Mouse (Mus musculus) ES-E14 (cell line): ENCODE results near the gene Noto. TPM values are rescaled to one million over a fixed set of nuclear protein-coding genes. Genes with fewer than 3 reads are reported as not detected.

Experiments
- DNase-seq: peaks from one replicate; pipeline ENCODE4 v3.0.0-alpha.2; 2013; ENCODE audit warnings: low read depth, low spot score
- H3K27ac ChIP-seq: 2 replicates; pipeline ENCODE4 v1.5.1; 2012; ENCODE audit warnings: low read depth, mild to moderate bottlenecking, low read length, moderate library complexity, mixed read lengths; ENCODE audit not compliant: poor library complexity, insufficient read depth, severe bottlenecking
- H3K36me3 ChIP-seq: 2 replicates; pipeline ENCODE4 v1.6.1; 2012; ENCODE audit warnings: mild to moderate bottlenecking, low read length, moderate library complexity, mixed read lengths; ENCODE audit not compliant: control insufficient read depth, poor library complexity, insufficient read depth, severe bottlenecking
- H3K4me1 ChIP-seq, 2 experiments: fragments of 150-350 bp in 1 of 2; sonication (generic) in 1 of 2; 2 replicates each; pipeline ENCODE4 v1.6.1; 2012; ENCODE audit warnings: low read length in 2 of 2, mild to moderate bottlenecking in 1 of 2, mixed read lengths in 1 of 2; ENCODE audit not compliant: control insufficient read depth in 2 of 2, insufficient read depth in 2 of 2, poor library complexity in 1 of 2
- H3K4me3 ChIP-seq, 2 experiments: fragments of 150-350 bp in 1 of 2; sonication (generic) in 1 of 2; 2 replicates each; pipeline ENCODE4 v1.5.1; 2012; ENCODE audit warnings: low read length in 2 of 2, low read depth in 1 of 2, mild to moderate bottlenecking in 1 of 2, mixed read lengths in 1 of 2; ENCODE audit not compliant: insufficient read depth in 1 of 2, poor library complexity in 1 of 2, severe bottlenecking in 1 of 2
- H3K9ac ChIP-seq: 2 replicates; pipeline ENCODE4 v1.6.1; 2012; ENCODE audit warnings: low read depth, mild to moderate bottlenecking, low read length, mixed read lengths; ENCODE audit not compliant: poor library complexity, insufficient read depth, severe bottlenecking
- H3K9me3 ChIP-seq: fragments of 150-350 bp; sonication (generic); 2 replicates; pipeline ENCODE4 v1.6.1; 2012; ENCODE audit warnings: low read depth, mild to moderate bottlenecking, low read length; ENCODE audit not compliant: control insufficient read depth, insufficient read depth
- CHD2 ChIP-seq: IDR thresholded peaks from 2 replicates; pipeline ENCODE4 v1.6.1; 2014; ENCODE audit warnings: mild to moderate bottlenecking, low read depth, low read length, inconsistent platforms
- HCFC1 ChIP-seq: IDR thresholded peaks from 2 replicates; pipeline ENCODE4 v1.6.1; 2012; ENCODE audit warnings: low read length, inconsistent platforms, borderline replicate concordance; ENCODE audit not compliant: insufficient read depth
- MAFK ChIP-seq: IDR thresholded peaks from 2 replicates; pipeline ENCODE4 v1.6.1; 2014; ENCODE audit warnings: mild to moderate bottlenecking, low read depth, low read length, inconsistent platforms; ENCODE audit not compliant: insufficient read depth
- ZC3H11A ChIP-seq: IDR thresholded peaks from 2 replicates; pipeline ENCODE4 v1.6.1; 2012; ENCODE audit warnings: low read depth, mild to moderate bottlenecking, inconsistent platforms, low read length, borderline replicate concordance
- ZNF384 ChIP-seq: IDR thresholded peaks from 2 replicates; pipeline ENCODE4 v1.6.1; 2012; ENCODE audit warnings: low read depth, low read length, inconsistent platforms
- in situ Hi-C, 2 experiments: fragments of 600-800 bp; cut with MboI; formaldehyde crosslinking; loops; one replicate each; pipeline ENCODE4 v1.15.1; 2025; ENCODE audit warnings: low sequenced_read_pairs in 2 of 2, inconsistent platforms in 1 of 2; ENCODE audit not compliant: unreplicated experiment in 2 of 2
- total RNA-seq: library from RNA; depleted of rRNA; stranded (reverse); fragments of 300-350 nt; gene quantifications from 2 replicates; pipeline ENCODE4 v1.2.3, GENCODE M21; 2012

Gene Noto
- total RNA-seq, 1 experiment, result not detected

DNA sequence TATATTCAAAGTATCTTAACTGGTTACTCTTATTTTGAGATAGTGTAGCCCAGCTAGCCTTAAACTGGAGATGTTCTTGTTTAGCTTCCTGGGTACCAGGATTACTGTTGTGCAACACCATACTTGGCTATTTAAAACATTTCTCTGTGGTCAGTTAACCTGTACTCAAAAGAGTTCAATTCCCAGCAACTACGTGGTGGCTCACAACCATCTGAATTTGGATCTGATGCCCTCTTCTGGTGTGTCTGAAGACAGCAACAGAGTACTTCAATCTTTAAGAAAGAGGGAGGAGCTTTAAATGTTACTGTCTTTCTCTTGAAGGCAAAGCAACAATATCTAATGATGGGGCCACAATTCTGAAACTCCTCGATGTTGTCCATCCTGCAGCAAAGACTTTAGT lies 35.9 kb downstream of the Noto start:
- in situ Hi-C loops, result no loop called here
- no peak overlapping the region for H3K9ac ChIP-seq
- H3K9me3 ChIP-seq, result no peaks in the 10 kb centered on the region
- H3K36me3 ChIP-seq, result peaks cover 42% of the 10 kb centered on the region
- DNase-seq, result no peak
- TF ChIP-seq ZC3H11A (no peak), ZNF384 (no peak), CHD2 (no peak), MAFK (no peak), HCFC1 (no peak)
- no peaks in the 10 kb centered on the region; a peak in 1 of 4 replicates for H3K4me1 ChIP-seq
- H3K4me3 ChIP-seq, result no peak overlapping the region
- no peak overlapping the region for H3K27ac ChIP-seq

GRCm38 (mm10) chr6:85465381-85465780 lies 41.7 kb downstream of the Noto start:
- no peak overlapping the region for H3K9ac ChIP-seq
- no peak overlapping the region for H3K27ac ChIP-seq
- H3K4me1 ChIP-seq, result no peaks in the 10 kb centered on the region
- no peak overlapping the region for H3K4me3 ChIP-seq
- H3K9me3 ChIP-seq, result no peaks in the 10 kb centered on the region
- no peak for DNase-seq
- in situ Hi-C loops, result no loop called here
- H3K36me3 ChIP-seq, result peaks cover 73% of the 10 kb centered on the region
- TF ChIP-seq MAFK (no peak), ZNF384 (no peak), ZC3H11A (no peak), CHD2 (no peak), HCFC1 (no peak)

DNA sequence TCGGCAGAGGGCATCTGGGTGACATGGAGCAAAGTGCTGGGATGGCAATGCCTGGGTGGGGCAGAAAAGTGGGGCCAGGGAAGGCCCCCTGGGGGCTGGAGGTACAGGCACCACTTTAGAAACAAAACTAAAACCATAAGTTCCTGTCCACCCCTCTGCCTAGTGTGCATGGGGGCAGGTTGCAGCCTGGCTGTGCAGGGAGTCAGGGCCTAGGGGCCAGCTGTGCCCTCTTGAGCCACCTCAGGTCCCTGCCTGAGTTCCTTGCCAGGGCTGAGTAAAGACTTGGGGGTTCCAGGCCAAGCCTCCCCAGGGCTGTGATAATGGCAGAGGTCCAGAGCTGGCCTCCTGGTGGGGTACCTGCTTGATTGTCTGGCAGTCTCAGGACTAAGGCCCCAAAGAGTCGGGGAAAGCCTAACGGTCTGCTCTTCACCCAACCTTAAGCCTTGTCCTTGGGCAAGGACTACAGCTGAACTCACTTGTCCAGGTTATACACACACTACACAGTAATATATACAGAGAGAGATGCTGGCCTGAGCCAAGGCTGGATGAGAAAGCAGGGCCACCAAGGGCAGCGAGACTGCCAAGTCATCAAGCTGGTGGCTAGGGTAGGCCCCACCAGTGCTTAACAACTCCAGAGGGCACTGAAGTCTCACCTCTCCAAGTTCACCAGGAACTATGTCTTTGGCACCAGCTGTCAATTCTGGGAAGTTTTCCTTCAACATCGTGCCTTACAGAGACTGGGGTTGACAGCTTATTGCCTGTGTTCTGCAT lies 46.2 kb downstream of the Noto start:
- TF ChIP-seq ZC3H11A (no peak), MAFK (no peak), CHD2 (no peak), ZNF384 (no peak), HCFC1 (no peak)
- in situ Hi-C loops, result no loop called here
- DNase-seq, result no peak
- H3K4me1 ChIP-seq, result no peaks in the 10 kb centered on the region
- H3K27ac ChIP-seq, result no peak overlapping the region
- H3K9ac ChIP-seq, result no peak overlapping the region
- no peaks in the 10 kb centered on the region for H3K9me3 ChIP-seq
- H3K36me3 ChIP-seq, result peaks cover 40% of the 10 kb centered on the region
- H3K4me3 ChIP-seq, result no peak overlapping the region

DNA sequence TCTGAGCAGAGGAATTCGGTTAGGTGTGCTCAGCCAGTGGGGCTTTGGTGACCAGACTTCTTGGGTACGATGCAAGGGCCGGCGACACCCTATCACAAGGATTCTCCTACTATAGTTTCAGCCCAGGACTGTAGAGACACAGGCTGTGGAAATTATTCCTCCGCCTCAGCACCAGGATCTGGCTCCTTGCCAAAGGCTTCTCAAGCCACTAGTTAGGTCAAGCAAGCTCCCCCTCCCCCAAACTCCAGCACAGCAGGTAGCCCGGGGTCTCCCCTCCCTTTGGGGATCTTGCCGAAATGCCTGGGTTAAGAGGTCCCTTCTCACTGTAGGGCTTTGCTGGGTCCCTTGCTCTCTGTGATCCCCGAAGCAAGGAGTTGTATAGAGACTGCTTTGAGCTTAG lies 48.3 kb downstream of the Noto start:
- H3K36me3 ChIP-seq, result peaks cover 23% of the 10 kb centered on the region
- in situ Hi-C loops, result no loop called here
- H3K4me3 ChIP-seq, result no peak overlapping the region
- H3K27ac ChIP-seq, result no peak overlapping the region
- TF ChIP-seq ZC3H11A, result no peak
- no peak for TF ChIP-seq CHD2
- TF ChIP-seq HCFC1, result no peak
- no peak for TF ChIP-seq MAFK
- TF ChIP-seq ZNF384, result no peak
- DNase-seq, result no peak
- H3K9ac ChIP-seq, result no peak overlapping the region
- no peaks in the 10 kb centered on the region for H3K9me3 ChIP-seq
- H3K4me1 ChIP-seq, result peaks cover 4 to 13% of the 10 kb centered on the region in 2 experiments; a peak in 1 of 4 replicates
